Mouse (Mus musculus): ENCODE measurements around the gene Sema6c. TPM values are rescaled to one million over a fixed set of nuclear protein-coding genes. Genes with fewer than 3 reads are reported as not detected.

The Sema6c gene
- polyA plus RNA-seq, 1 experiment: 38.5 TPM

DNA sequence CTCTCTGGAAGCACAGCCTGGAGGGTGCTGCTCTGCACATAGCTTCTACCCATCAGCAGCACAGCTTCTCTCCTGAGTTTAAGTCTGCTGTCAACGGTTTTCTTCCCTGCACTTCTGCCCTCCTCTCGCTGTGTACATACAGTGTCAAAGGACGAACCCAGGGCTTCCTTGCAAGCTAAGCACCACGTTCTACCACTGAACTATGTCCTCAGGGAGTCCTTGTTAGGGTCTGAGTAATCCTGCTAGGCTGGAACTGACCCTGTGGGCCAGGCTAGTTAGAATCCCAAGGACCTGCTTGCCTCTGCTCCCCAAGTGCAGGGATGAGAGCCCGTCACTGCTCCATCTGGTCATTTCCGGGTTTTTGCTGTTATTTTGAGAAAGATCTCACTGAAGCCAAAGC is 26.6 kb downstream of the Sema6c start:
- peaks cover 13% of the 10 kb centered on the region for H3K36me3 ChIP-seq (ENCODE audit: control insufficient read depth, insufficient read depth, low read length)

DNA sequence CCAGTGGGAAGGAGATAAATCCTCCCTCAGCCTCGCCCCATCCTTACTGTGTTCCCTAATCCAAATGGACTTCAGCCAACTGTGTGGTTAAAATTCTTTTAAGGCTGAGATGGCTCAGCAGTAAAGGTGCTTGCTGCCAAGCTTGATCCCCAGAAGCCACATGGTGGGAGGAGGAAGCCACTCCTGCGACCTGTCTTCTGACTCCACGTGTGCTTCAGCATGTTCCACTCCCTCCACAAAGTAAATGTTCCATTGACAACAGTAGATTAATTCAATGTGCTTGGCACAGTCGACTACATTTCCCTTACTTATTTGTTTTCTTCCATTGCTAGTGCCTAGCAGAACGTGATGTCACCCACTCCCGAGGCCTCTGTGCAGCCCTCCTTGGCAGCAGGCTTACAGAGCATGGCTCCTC is 34.5 kb downstream of the Sema6c start:
- TF ChIP-seq CTCF (IDR thresholded peaks at IDR 0.05; ENCODE audit: control insufficient read depth, insufficient read depth, insufficient replicate concordance, low read depth, low read length): no peak
- no peak for TF ChIP-seq POLR2A (IDR thresholded peaks at IDR 0.05; ENCODE audit: control insufficient read depth, low read depth, low read length)
- no peaks in the 10 kb centered on the region for H3K27me3 ChIP-seq (ENCODE audit: control insufficient read depth, insufficient read depth, low read length)
- 0 out of 2 replicates have a peak overlapping the region, but pooled peaks have one; percentile 11 for H3K27ac ChIP-seq (ENCODE audit: control insufficient read depth, insufficient read depth, low read depth, low read length)
- peaks cover 7% of the 10 kb centered on the region for H3K36me3 ChIP-seq (ENCODE audit: control insufficient read depth, insufficient read depth, low read length)
- no peak overlapping the region for H3K4me3 ChIP-seq (ENCODE audit: control insufficient read depth, low read depth, low read length)
- no peaks in the 10 kb centered on the region; the same call in 1 of the 2 replicates for H3K4me1 ChIP-seq (ENCODE audit: control insufficient read depth, insufficient read depth, low read length)

More for the DNA sequence above, 26.6 kb downstream of the Sema6c start:
- H3K4me3 ChIP-seq (ENCODE audit: control insufficient read depth, low read depth, low read length): no peak overlapping the region
- TF ChIP-seq POLR2A (IDR thresholded peaks at IDR 0.05; ENCODE audit: control insufficient read depth, low read depth, low read length): no peak
- no peak for TF ChIP-seq CTCF (IDR thresholded peaks at IDR 0.05; ENCODE audit: control insufficient read depth, insufficient read depth, insufficient replicate concordance, low read depth, low read length)
- H3K27ac ChIP-seq (ENCODE audit: control insufficient read depth, insufficient read depth, low read depth, low read length): no peak overlapping the region
- no peaks in the 10 kb centered on the region for H3K27me3 ChIP-seq (ENCODE audit: control insufficient read depth, insufficient read depth, low read length)
- H3K4me1 ChIP-seq (ENCODE audit: control insufficient read depth, insufficient read depth, low read length): no peaks in the 10 kb centered on the region

DNA sequence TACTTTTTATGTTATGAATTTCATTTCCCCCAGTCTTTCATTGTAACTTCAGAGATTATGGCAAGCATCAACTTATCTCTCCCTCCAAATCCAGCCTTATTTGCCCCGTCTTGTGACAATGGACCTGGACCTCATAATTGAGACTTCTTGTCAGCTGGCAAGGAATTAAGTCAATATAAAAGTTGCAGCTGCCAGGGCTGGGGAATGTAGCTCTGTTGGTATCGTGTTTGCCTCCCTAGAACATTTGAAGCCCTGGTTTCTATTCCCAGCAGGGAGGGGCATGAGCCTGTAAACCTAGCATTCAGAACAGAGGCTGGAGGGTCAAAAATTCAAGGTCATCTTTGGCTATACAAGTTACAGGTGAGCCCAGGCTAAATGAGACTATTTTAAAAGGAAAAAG is 35.5 kb downstream of the Sema6c start:
- no peak overlapping the region for H3K27ac ChIP-seq (ENCODE audit: control insufficient read depth, insufficient read depth, low read depth, low read length)
- H3K36me3 ChIP-seq (ENCODE audit: control insufficient read depth, insufficient read depth, low read length): peaks cover 5% of the 10 kb centered on the region
- TF ChIP-seq CTCF (IDR thresholded peaks at IDR 0.05; ENCODE audit: control insufficient read depth, insufficient read depth, insufficient replicate concordance, low read depth, low read length) (no peak), POLR2A (IDR thresholded peaks at IDR 0.05; ENCODE audit: control insufficient read depth, low read depth, low read length) (no peak)
- no peak overlapping the region for H3K4me3 ChIP-seq (ENCODE audit: control insufficient read depth, low read depth, low read length)
- no peaks in the 10 kb centered on the region for H3K27me3 ChIP-seq (ENCODE audit: control insufficient read depth, insufficient read depth, low read length)
- no peaks in the 10 kb centered on the region; the same call in 1 of the 2 replicates for H3K4me1 ChIP-seq (ENCODE audit: control insufficient read depth, insufficient read depth, low read length)

DNA sequence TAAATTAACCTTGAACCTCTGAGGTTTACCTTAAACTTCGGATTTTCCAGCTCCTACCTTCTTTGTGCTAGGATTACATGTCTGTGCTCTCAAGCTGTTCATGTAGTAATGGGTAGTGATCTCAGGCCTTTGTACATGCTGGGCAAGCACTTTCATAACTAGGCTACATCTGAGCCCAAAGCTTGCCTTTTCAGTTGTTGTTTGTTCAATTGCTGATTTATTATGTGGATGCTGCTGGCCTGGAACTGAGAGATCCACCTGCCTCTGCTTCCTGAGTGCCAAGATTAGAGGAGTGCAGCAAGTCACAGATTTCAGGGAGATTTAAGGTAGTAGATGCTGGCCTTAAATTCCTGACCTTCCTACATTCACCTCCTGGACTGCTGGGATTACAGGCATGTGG is 38.8 kb downstream of the Sema6c start:
- no peak for TF ChIP-seq CTCF (IDR thresholded peaks at IDR 0.05; ENCODE audit: control insufficient read depth, insufficient read depth, insufficient replicate concordance, low read depth, low read length)
- TF ChIP-seq POLR2A (IDR thresholded peaks at IDR 0.05; ENCODE audit: control insufficient read depth, low read depth, low read length): no peak
- Histone ChIP-seq H3K4me1 (ENCODE audit: control insufficient read depth, insufficient read depth, low read length) (no peaks in the 10 kb centered on the region), H3K4me3 (ENCODE audit: control insufficient read depth, low read depth, low read length) (no peak overlapping the region), H3K27ac (ENCODE audit: control insufficient read depth, insufficient read depth, low read depth, low read length) (no peak overlapping the region), H3K27me3 (ENCODE audit: control insufficient read depth, insufficient read depth, low read length) (no peaks in the 10 kb centered on the region), H3K36me3 (ENCODE audit: control insufficient read depth, insufficient read depth, low read length) (peaks cover 4% of the 10 kb centered on the region)

DNA sequence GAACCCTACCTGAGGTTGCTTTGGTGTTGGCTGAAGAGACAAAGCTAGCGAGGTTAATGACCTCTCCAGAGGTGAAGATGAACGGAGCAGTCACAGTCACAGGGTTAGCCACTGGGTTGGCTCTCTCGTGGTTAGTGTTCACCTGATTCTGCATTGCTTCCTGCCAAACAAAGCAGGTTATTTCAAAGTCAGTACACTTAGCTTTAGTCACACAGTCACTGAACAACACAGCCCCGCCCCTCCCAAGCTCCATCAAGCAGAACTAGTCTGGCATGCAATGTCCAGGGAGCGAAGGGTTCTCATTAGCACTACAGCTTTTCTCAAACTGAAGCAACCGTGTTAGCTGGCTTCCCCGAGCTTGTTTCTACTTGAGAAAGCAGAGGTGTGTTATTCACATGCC is 39.9 kb downstream of the Sema6c start:
- TF ChIP-seq CTCF (IDR thresholded peaks at IDR 0.05; ENCODE audit: control insufficient read depth, insufficient read depth, insufficient replicate concordance, low read depth, low read length) (no peak), POLR2A (IDR thresholded peaks at IDR 0.05; ENCODE audit: control insufficient read depth, low read depth, low read length) (no peak)
- H3K4me1 ChIP-seq (ENCODE audit: control insufficient read depth, insufficient read depth, low read length): no peaks in the 10 kb centered on the region
- H3K36me3 ChIP-seq (ENCODE audit: control insufficient read depth, insufficient read depth, low read length): peaks cover 4% of the 10 kb centered on the region
- H3K27me3 ChIP-seq (ENCODE audit: control insufficient read depth, insufficient read depth, low read length): no peaks in the 10 kb centered on the region
- no peak overlapping the region for H3K4me3 ChIP-seq (ENCODE audit: control insufficient read depth, low read depth, low read length)
- H3K27ac ChIP-seq (ENCODE audit: control insufficient read depth, insufficient read depth, low read depth, low read length): 0 out of 2 replicates have a peak overlapping the region, but pooled peaks have one; percentile 34

DNA sequence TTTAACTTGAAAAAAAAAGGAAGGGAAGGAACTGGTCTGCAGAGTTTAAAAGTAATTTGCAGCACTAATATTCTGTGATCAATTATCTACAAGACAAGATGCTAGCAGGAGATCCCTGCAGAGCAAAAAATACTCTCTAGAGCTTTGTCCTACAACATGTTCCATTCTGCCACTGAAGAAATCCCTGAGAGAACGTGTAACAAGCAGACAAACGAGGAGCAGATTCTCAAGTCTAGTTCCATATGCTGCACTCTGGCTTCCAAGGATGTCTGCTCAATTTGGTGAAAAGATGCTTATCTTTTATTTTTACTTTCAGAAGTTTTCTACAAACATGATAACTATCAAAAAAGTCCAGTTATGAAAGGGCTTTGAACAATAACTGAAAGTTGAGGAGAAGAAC is 40.3 kb downstream of the Sema6c start:
- Histone ChIP-seq H3K36me3 (ENCODE audit: control insufficient read depth, insufficient read depth, low read length) (peaks cover 4% of the 10 kb centered on the region), H3K4me1 (ENCODE audit: control insufficient read depth, insufficient read depth, low read length) (no peaks in the 10 kb centered on the region), H3K4me3 (ENCODE audit: control insufficient read depth, low read depth, low read length) (no peak overlapping the region), H3K27me3 (ENCODE audit: control insufficient read depth, insufficient read depth, low read length) (no peaks in the 10 kb centered on the region), H3K27ac (ENCODE audit: control insufficient read depth, insufficient read depth, low read depth, low read length) (no peak overlapping the region)
- TF ChIP-seq CTCF (IDR thresholded peaks at IDR 0.05; ENCODE audit: control insufficient read depth, insufficient read depth, insufficient replicate concordance, low read depth, low read length) (no peak), POLR2A (IDR thresholded peaks at IDR 0.05; ENCODE audit: control insufficient read depth, low read depth, low read length) (no peak)

DNA sequence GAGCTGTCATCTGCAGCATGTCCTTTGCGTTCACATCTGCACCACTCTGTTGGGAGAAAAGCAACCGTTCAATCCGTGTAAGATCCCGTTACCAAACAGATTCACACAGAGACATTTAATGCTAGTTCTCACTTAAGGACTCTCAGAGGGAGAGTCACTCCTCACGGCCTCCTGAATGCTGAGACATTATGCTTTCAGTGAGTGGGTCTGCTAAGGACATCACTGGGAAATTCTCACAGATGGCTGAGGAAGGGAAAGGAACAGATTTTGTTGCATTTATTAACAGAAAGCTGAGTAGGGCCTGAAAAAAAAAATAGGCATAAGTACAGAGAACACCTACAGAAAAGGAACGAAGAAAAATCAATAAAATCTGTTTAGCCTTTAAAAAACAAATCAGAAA is 43.6 kb downstream of the Sema6c start:
- Histone ChIP-seq H3K4me1 (ENCODE audit: control insufficient read depth, insufficient read depth, low read length) (no peaks in the 10 kb centered on the region), H3K36me3 (ENCODE audit: control insufficient read depth, insufficient read depth, low read length) (peaks cover 4% of the 10 kb centered on the region), H3K27ac (ENCODE audit: control insufficient read depth, insufficient read depth, low read depth, low read length) (no peak overlapping the region), H3K27me3 (ENCODE audit: control insufficient read depth, insufficient read depth, low read length) (no peaks in the 10 kb centered on the region), H3K4me3 (ENCODE audit: control insufficient read depth, low read depth, low read length) (no peak overlapping the region)
- TF ChIP-seq CTCF (IDR thresholded peaks at IDR 0.05; ENCODE audit: control insufficient read depth, insufficient read depth, insufficient replicate concordance, low read depth, low read length) (no peak), POLR2A (IDR thresholded peaks at IDR 0.05; ENCODE audit: control insufficient read depth, low read depth, low read length) (no peak)

DNA sequence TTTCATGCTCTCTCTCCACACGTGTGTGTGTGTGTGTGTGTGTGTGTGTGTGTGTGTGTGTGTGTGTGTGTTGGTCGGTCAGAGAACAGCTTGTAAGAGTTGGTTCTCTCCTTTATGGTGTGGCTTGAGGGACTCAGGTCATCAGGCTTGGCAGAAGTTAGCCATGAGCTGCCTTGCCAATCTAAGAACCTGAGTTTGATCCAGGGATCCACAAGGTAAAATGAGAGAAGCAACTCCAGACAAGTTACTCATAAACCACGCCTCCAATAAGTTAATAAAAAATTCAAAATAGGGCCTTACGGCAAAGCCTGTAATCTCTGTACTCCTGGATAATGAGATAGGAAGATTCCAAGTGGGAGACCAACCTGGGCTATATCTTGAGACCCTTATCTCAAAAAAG is 48.0 kb downstream of the Sema6c start:
- TF ChIP-seq POLR2A (IDR thresholded peaks at IDR 0.05; ENCODE audit: control insufficient read depth, low read depth, low read length) (no peak), CTCF (IDR thresholded peaks at IDR 0.05; ENCODE audit: control insufficient read depth, insufficient read depth, insufficient replicate concordance, low read depth, low read length) (no peak)
- Histone ChIP-seq H3K27me3 (ENCODE audit: control insufficient read depth, insufficient read depth, low read length) (no peaks in the 10 kb centered on the region), H3K4me1 (ENCODE audit: control insufficient read depth, insufficient read depth, low read length) (no peaks in the 10 kb centered on the region), H3K4me3 (ENCODE audit: control insufficient read depth, low read depth, low read length) (no peak overlapping the region), H3K36me3 (ENCODE audit: control insufficient read depth, insufficient read depth, low read length) (no peaks in the 10 kb centered on the region; the same call in 1 of the 2 replicates), H3K27ac (ENCODE audit: control insufficient read depth, insufficient read depth, low read depth, low read length) (no peak overlapping the region)

All from testis, adult 2 months (tissue).